Mouse (Mus musculus) kidney, adult 2 months (tissue): ENCODE data around the gene Pigz.

Experiments used
- CTCF ChIP-seq: fragments of 200-500 bp; conservative IDR thresholded peaks from 2 replicates; pipeline ENCODE4 v1.5.1; 2011; ENCODE audit warnings: low read depth, mild to moderate bottlenecking, control low read depth, low read length, moderate library complexity, mixed read lengths; ENCODE audit not compliant: insufficient read depth, insufficient read length
- POLR2A ChIP-seq: fragments of 200-500 bp; IDR thresholded peaks from one replicate; pipeline ENCODE4 v1.6.1; 2011; ENCODE audit warnings: low read depth, low read length, control low read depth

- TF ChIP-seq CTCF = no peak
- TF ChIP-seq POLR2A = no peak
Observed at GRCm38 (mm10) chr16:31926547-31927182, 7.0 kb upstream of the Pigz start.
